Mouse (Mus musculus): Measurements from ENCODE around the gene Ildr1. TPM values are rescaled to one million over a fixed set of nuclear protein-coding genes. Genes with fewer than 3 reads are reported as not detected.

Ildr1 gene
- total RNA-seq, 2 experiments from 2014 or later: 0.07 TPM; not detected in 1

DNA sequence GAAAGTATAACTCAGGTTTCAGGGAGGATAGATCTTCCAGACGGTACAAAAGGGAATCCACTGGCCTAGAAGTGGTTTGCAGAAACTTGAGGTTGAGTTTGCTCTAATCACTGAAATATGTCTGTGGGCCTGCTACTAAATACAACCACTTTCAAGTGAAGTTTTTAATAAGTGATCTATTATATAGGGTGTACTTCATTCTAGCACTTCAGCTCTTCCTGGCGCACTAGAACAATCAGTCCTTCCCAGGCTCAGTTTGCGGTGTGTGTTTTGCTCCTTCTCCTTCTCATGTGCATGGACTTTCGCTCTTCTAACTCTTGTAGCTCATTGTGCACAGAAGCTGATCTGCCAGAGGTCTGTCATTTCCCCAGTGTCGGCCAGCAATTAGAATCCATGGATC is 79.2 kb downstream of the Ildr1 start:
- no peak for DNase-seq

- DNase-seq: no peak
Measured at GRCm38 (mm10) chr16:36775658-36776057, 81.9 kb downstream of the Ildr1 start.

Other genes starting within 250 kb of the Ildr1 start
- 1 to 10 TPM in 1 of 2 experiments, not detected in 1; 5.9 TPM for gene Stfa3, start 238.6 kb upstream of the Ildr1 start, total RNA-seq (2021)
- gene Casr, start 131.8 kb upstream of the Ildr1 start, total RNA-seq (2021): under 1 TPM; 0.14 to 0.16 TPM
- 1 to 10 TPM; 1.2 to 1.3 TPM for gene Cd86, start 27.9 kb upstream of the Ildr1 start, total RNA-seq (2021)
- 1 to 10 TPM in 1 of 2 experiments, under 1 TPM in 1; 0.97 to 4.3 TPM for gene Slc15a2, start 91.0 kb downstream of the Ildr1 start, total RNA-seq (2021)
- gene Iqcb1, start 134.4 kb downstream of the Ildr1 start, total RNA-seq (2021): 10 to 100 TPM in 1 of 2 experiments, 1 to 10 TPM in 1; 8.6 to 10.9 TPM
- gene Eaf2, start 181.0 kb downstream of the Ildr1 start, total RNA-seq (2021): under 1 TPM; 0.28 to 0.29 TPM
- 10 to 100 TPM; 23.2 to 25.5 TPM for gene Golgb1, start 181.2 kb downstream of the Ildr1 start, total RNA-seq (2021)
- 1 to 10 TPM; 6.3 to 7.0 TPM for gene Hcls1, start 241.0 kb downstream of the Ildr1 start, total RNA-seq (2021)

Data from gastrocnemius, postnatal 10 days (tissue).